Mouse (Mus musculus) embryonic facial prominence, embryonic 10.5 days (tissue): Measurements from ENCODE around the gene Mpnd. TPM values are rescaled to one million over a fixed set of nuclear protein-coding genes. Genes with fewer than 3 reads are reported as not detected.

Experiments used
- DNase-seq: peaks from one replicate; pipeline ENCODE4 v3.0.0-alpha.2; 2017; ENCODE audit warnings: low spot score
- H3K27ac ChIP-seq: fragments of 300-500 bp; sonication (generic); replicated peaks from 2 replicates; pipeline ENCODE4 v1.5.1; 2016; ENCODE audit warnings: mild to moderate bottlenecking
- H3K27me3 ChIP-seq: fragments of 300-500 bp; sonication (generic); replicated peaks from 2 replicates; pipeline ENCODE4 v1.6.1; 2016; ENCODE audit warnings: low read depth, mild to moderate bottlenecking; ENCODE audit not compliant: poor library complexity, severe bottlenecking
- H3K36me3 ChIP-seq: fragments of 300-500 bp; sonication (generic); replicated peaks from 2 replicates; pipeline ENCODE4 v1.6.1; 2016; ENCODE audit warnings: mild to moderate bottlenecking, moderate library complexity
- H3K4me1 ChIP-seq: fragments of 300-500 bp; sonication (generic); 2 replicates; pipeline ENCODE4 v1.6.1; 2016
- H3K4me3 ChIP-seq: fragments of 300-500 bp; sonication (generic); 2 replicates; pipeline ENCODE4 v1.5.1; 2016; ENCODE audit warnings: mild to moderate bottlenecking, moderate library complexity
- H3K9me3 ChIP-seq: fragments of 300-500 bp; sonication (generic); 2 replicates; pipeline ENCODE4 v1.6.1; 2016; ENCODE audit warnings: mild to moderate bottlenecking
- WGBS: fragments of 180-500 bp; shearing (Covaris S2); methylation state at CpG from one replicate; pipeline ENCODE4 v1.1.7; 2016; 5-methylcytosine and 5-hydroxymethylcytosine counted together
- polyA plus RNA-seq: library from polyadenylated mRNA; unstranded; fragments of >200 nt; fragmentation: Nextera tagmentation; extraction: Ambion mirVana; gene quantifications from 2 replicates; pipeline ENCODE4 v1.2.1, GENCODE M21; 2016

Gene Mpnd
- 126 and 135 TPM in 2 replicates for polyA plus RNA-seq

DNA sequence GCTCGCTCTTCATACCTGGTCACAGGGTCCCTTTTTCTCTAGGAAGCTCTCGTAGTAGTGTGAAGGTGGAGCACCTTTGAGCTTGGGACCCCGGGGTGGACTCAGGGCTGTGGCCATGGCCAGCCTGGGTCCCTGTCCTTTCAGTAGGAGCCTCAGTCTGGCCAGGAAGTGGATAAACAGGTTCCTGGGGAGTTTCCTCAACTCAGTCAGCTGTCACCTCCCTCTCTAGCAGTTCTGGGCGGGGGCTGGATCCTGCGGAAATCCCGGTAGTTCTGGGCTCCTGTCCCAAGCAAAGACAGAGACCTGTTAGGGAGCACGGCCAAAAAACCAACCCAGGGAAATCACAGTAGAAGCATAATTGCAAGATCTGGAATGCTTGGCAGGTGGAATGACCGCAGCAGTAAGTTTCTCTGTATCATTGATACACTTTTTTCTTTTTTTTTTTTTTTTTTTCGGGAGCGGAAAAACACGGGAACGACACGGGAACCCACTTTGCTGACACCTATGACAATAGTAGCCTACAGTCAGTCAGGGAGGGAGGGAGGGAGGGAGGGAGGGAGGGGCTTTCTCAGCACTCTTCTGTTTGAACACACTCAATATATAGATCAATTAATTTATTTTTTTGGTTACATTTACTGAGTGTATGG, at the start of gene Mpnd, which contains the start of gene Stap2:
Gene Mpnd, plus strand, starts transcription at position 297 of the 647 bp plus-strand sequence.
Gene Stap2, minus strand, starts transcription at position 170 of the 647 bp plus-strand sequence.
- Histone ChIP-seq H3K4me1 (peaks cover 33% of the 10 kb centered on the region), H3K27me3 (peaks cover 24% of the 10 kb centered on the region), H3K36me3 (no peaks in the 10 kb centered on the region), H3K27ac (no peak within 1 kb of the TSS), H3K4me3 (0 out of 2 replicates have a peak within 1 kb of the TSS, but pooled peaks have one; percentile 0), H3K9me3 (no peaks in the 10 kb centered on the region)
- WGBS: 46% methylated on average over 13 of the region's 13 CpGs
- peak; percentile 65 for DNase-seq

DNA sequence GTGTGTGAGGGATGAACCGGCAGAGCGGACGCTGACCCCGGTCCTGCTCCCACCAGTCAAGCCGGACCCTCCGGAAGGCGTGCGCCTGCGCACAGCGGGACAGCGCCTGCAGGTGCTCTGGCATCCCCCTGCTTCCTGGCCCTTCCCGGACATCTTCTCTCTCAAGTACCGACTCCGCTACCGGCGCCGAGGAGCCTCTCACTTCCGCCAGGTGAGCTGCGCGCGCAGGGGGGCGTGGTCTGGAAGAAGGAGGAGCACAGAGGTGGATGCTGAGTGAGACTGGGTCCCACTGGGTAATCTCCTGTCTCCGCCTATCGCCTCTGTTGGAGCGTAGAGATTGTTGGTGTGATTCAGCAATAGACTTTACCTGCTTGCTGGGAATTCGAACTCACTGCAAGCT, 49.4 kb upstream of the Mpnd start:
- H3K27ac ChIP-seq: 0 out of 2 replicates have a peak overlapping the region, but pooled peaks have one; percentile 58
- DNase-seq: peak; percentile 89

DNA sequence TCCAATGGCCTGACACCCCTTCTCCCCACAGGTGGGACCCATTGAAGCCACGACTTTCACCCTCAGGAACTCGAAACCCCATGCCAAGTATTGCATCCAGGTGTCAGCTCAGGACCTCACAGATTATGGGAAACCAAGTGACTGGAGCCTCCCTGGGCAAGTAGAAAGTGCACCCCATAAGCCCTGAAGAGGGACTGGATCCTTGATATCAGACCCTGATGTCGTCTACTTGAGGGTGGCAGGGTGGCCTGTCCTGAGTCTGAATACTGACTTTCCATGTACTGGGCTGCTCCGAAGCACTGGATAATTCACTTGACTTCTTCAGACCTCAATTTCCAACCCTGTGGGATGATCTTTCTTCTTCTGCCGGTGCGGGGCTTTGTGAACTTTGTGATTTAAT, 48.9 kb upstream of the Mpnd start:
- H3K36me3 ChIP-seq: peaks cover 12% of the 10 kb centered on the region
- 40% methylated on average over 6 of the region's 6 CpGs for WGBS
- DNase-seq: no peak
- 0 out of 2 replicates have a peak overlapping the region, but pooled peaks have one; percentile 58 for H3K27ac ChIP-seq
- H3K4me3 ChIP-seq: peak overlapping the region; percentile 67
- peaks cover 25% of the 10 kb centered on the region for H3K27me3 ChIP-seq
- H3K9me3 ChIP-seq: no peaks in the 10 kb centered on the region
- H3K4me1 ChIP-seq: peaks cover 33% of the 10 kb centered on the region

More for the DNA sequence above, 49.4 kb upstream of the Mpnd start:
- peaks cover 25% of the 10 kb centered on the region for H3K27me3 ChIP-seq
- peaks cover 33% of the 10 kb centered on the region for H3K4me1 ChIP-seq
- peak overlapping the region; percentile 67 for H3K4me3 ChIP-seq
- H3K36me3 ChIP-seq: peaks cover 7% of the 10 kb centered on the region
- no peaks in the 10 kb centered on the region for H3K9me3 ChIP-seq
- WGBS: 1% methylated on average over 26 of the region's 26 CpGs

DNA sequence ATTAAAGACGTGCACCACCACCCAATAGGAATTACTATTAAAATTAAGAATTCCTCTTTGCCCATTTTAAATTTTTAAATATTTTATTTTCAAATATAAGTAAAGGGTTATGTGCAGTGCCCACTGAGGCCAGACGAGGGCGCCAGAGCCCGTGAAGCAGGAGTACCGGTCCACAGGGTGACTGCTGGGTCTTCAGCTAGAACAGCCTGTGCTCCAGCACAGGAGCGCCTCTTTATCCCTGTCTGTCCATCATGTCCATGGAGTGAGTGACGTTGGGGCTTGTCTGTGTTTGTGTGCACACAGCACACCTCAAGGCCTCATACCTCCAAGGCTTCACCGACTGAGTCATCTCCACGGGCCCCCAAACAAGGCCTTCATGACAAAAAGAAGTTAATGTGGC, 48.3 kb upstream of the Mpnd start:
- peak overlapping the region; percentile 49; the same call in 1 of the 2 replicates for H3K27ac ChIP-seq

DNA sequence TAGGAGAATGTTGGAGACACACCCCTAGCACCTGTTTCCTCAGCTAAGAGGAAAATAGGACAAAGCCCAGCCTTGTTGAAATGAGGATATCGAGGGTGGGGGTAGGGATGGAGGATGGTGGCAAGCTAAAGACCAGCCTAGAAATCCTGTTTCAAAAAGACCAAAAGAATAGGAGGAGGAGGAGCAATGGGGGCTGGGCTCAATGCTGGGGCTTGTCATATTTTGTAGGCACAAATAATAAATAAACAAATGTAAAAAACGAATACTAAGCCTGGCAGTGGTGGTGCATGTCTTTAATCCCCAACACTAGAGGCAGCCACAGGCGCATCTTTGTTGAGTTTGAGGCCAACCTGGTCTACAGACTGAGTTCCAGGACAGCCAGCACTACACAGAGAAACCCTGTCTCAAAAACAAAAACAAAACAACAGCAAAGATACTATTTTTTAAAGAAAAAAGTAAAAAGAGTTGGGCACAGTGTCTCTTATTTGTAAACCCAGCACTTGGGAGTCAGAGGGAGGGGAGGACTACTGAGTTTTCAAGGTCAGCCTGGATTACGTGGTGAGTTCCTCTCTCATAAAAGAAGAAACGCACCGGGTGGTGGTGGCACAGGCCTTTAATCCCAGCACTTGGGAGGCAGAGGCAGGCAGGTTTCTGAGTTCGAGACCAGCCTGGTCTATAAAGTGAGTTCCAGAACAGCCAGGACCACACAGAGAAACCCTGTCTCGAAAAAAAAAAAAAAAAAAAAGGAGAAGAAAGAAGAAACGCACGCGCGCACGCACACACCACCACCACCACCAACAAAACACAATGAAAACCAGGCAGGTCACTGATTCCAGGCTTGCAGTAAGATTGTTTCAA, 47.6 kb upstream of the Mpnd start:
- 82% methylated on average over 13 of the region's 13 CpGs for WGBS

More for the DNA sequence above, 48.3 kb upstream of the Mpnd start:
- peak overlapping the region; percentile 67 for H3K4me3 ChIP-seq
- H3K27me3 ChIP-seq: peaks cover 25% of the 10 kb centered on the region
- peak; percentile 81 for DNase-seq
- H3K9me3 ChIP-seq: no peaks in the 10 kb centered on the region
- peaks cover 18% of the 10 kb centered on the region for H3K36me3 ChIP-seq
- WGBS: 15% methylated on average over 9 of the region's 9 CpGs
- H3K4me1 ChIP-seq: peaks cover 33% of the 10 kb centered on the region

DNA sequence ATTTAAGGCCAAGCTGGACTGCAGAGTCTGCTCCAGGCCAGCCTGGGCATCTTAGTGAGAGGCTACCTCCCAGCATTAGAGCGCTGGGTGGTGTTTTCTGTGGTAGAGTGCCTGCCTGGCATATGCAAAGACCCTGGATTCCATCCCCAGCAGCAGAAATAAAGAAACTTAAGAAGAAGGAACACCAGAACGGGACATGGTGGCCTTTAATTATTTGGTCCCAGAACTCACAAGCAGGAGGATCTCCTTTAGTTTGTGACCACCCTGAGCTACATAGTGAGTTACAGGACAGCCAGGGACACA, 47.0 kb upstream of the Mpnd start:
- H3K9me3 ChIP-seq: no peaks in the 10 kb centered on the region
- WGBS: 29% methylated on average over 2 of the region's 2 CpGs
- H3K36me3 ChIP-seq: peaks cover 29% of the 10 kb centered on the region
- H3K27ac ChIP-seq: peak overlapping the region; percentile 92
- peaks cover 33% of the 10 kb centered on the region for H3K4me1 ChIP-seq
- peaks cover 20% of the 10 kb centered on the region for H3K27me3 ChIP-seq
- H3K4me3 ChIP-seq: peak overlapping the region; percentile 65
- DNase-seq: no peak

More for the DNA sequence above, 47.6 kb upstream of the Mpnd start:
- peaks cover 20% of the 10 kb centered on the region for H3K27me3 ChIP-seq
- H3K27ac ChIP-seq: peak overlapping the region; percentile 92
- peaks cover 33% of the 10 kb centered on the region for H3K4me1 ChIP-seq
- peak overlapping the region; percentile 67 for H3K4me3 ChIP-seq
- no peak for DNase-seq
- no peaks in the 10 kb centered on the region for H3K9me3 ChIP-seq
- peaks cover 23% of the 10 kb centered on the region for H3K36me3 ChIP-seq

DNA sequence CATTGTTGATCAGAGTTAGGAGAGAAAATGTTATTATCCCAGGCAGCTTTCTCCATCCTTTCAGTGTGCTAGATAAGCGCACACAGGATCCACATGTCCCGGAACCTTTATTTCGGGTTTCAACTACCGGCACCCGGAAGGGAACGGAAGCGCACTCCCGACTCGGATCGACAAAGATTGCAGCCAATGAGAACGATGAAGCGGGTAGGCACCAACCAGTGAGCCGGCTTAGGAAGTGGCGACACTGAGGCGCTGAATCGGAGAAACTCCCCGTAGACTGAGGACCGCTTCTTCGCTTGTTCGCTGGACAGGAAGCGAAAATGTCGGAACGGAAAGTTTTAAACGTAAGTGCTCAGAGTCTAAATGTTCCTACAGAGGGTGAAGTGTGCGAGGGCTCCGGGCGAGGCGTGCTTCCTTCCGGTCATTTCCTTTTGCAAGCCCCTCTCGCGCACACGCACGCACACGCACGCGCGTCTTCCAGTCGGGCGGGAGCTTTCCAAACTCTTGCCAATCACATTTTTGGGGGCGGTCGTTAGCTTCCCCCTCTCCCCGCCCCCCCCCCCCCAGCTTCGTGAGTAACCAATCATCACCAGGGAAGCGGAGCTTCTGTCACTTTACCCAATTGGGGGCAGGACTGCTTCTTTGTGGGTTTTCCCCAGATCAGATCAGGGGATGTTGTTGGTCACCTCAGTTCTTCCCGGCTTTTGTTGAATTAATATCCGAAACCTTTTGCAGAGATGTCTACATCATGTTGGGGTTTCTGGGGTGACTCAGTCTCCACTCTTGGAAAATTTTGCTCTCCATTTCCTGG, 46.4 kb upstream of the Mpnd start, which contains the start of gene Yju2:
Gene Yju2, plus strand, starts transcription at position 182 of the 811 bp plus-strand sequence.
- no peaks in the 10 kb centered on the region for H3K9me3 ChIP-seq
- H3K4me3 ChIP-seq: peak within 1 kb of the TSS; percentile 65
- peak; percentile 95 for DNase-seq
- H3K27me3 ChIP-seq: peaks cover 16% of the 10 kb centered on the region
- peaks cover 35% of the 10 kb centered on the region for H3K36me3 ChIP-seq
- WGBS: under 1% methylated on average over 46 of the region's 46 CpGs
- peak within 1 kb of the TSS; percentile 92 for H3K27ac ChIP-seq
- H3K4me1 ChIP-seq: peaks cover 33% of the 10 kb centered on the region

DNA sequence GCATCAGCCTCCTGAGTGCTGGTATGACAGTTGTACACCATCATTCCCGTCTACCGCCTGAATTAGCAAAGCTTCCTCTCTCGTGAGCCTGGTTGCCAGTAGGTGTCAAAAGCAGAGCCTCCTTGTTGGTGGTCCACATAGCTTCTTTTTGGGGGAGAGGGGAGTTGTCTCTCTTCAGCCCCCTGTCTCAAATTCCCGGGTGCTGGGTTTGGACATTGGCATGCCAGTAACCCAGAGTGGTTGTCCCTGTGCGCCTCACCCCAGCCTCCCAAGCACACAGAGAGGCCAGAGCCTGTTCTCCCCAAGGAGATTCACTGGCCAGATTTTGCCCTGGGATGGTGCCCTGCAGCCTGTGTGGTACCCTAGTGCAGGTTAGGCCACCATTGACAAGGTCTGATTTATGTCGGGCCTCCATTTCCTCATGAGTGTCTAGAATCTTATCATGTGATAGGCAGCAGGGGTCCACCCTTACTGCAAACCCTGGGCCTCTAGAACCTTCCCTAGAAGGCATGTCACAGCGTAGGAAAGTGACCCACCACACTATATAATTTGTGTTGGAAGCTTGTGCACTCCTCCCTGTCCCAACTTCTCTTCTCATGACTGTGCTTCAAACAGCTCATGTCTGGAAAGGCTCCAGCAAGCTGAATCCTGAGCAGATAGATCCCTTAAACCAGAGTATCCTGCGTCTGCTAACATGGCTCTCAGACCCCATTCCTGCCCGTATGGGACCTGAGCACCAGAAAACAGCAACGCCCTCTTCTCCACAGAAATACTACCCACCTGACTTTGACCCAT, 45.4 kb upstream of the Mpnd start:
- DNase-seq: no peak
- peaks cover 6% of the 10 kb centered on the region for H3K27me3 ChIP-seq
- no peaks in the 10 kb centered on the region for H3K9me3 ChIP-seq
- H3K4me1 ChIP-seq: peaks cover 33% of the 10 kb centered on the region
- peak overlapping the region; percentile 92 for H3K27ac ChIP-seq
- H3K4me3 ChIP-seq: peak overlapping the region; percentile 65
- H3K36me3 ChIP-seq: peaks cover 45% of the 10 kb centered on the region
- WGBS: 79% methylated on average over 10 of the region's 10 CpGs

DNA sequence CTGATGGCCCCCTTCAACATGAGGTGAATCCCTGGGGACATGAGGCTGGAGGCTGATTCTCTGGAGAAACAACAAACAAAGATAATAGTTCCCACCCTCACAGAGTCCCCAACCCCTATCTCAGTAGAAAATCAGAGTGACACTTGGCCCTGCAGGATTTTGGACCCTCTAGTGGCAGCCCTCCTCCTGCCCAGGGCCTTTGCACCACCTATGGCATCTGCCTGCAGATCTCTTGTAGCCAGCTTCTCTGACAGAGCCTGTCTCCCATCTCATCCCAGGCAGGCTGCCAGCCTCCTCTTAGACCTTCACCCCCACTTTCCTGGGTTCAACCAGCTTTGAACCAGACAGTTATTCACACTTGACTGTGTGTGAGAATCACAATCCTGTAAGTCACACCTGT, 44.7 kb upstream of the Mpnd start:
- Histone ChIP-seq H3K4me1 (peaks cover 32% of the 10 kb centered on the region), H3K27ac (no peak overlapping the region), H3K36me3 (peaks cover 51% of the 10 kb centered on the region), H3K9me3 (no peaks in the 10 kb centered on the region), H3K27me3 (no peaks in the 10 kb centered on the region), H3K4me3 (no peak overlapping the region)
- DNase-seq: no peak

DNA sequence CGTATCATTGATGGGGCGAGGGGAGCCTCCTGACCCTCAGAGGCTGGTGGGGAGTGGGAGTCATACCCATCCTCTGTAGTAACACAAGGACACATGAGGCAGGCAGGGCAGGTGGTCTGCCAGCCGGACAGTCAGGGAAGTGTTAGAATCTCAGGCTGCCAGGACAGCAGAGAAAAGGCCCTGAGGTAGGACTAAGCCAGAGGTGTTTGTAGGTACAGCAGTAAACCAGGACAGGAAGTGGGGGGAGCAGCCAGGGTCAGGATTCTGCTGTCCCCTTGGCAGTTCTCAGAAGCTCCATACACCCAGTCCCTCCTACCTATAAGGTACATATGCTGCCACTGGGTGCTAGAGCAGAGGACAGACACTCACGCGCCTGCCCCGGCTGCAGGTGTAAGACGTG, 43.9 kb upstream of the Mpnd start:
- WGBS: 96% methylated on average over 7 of the region's 7 CpGs
- peaks cover 59% of the 10 kb centered on the region for H3K36me3 ChIP-seq
- H3K4me3 ChIP-seq: no peak overlapping the region
- no peaks in the 10 kb centered on the region for H3K27me3 ChIP-seq
- DNase-seq: no peak
- peaks cover 24% of the 10 kb centered on the region for H3K4me1 ChIP-seq
- no peaks in the 10 kb centered on the region for H3K9me3 ChIP-seq
- H3K27ac ChIP-seq: no peak overlapping the region

DNA sequence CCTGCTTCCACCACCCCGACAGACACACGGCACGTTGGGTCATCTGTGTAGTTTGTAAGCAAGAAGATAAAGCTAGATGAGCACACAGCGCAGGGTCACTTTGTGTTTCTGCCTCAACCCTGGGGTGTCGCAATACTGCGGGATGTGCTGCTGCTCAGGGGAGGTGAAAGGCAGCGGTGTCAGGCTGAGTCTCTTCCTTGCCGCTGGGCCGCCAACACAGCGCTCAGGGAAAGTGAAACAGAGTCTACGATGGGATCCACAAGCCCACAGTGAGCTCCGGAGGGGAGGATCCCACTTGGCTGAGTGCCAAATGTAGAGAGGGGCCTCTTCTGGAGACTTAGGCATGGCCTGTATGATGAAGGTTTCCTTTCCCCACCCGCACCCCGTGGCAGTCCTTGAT, 42.3 kb upstream of the Mpnd start:
- 88% methylated on average over 14 of the region's 14 CpGs for WGBS
- H3K27ac ChIP-seq: no peak overlapping the region
- DNase-seq: peak; percentile 8
- H3K4me3 ChIP-seq: 0 out of 2 replicates have a peak overlapping the region, but pooled peaks have one; percentile 2
- peaks cover 19% of the 10 kb centered on the region for H3K4me1 ChIP-seq
- H3K9me3 ChIP-seq: no peaks in the 10 kb centered on the region
- H3K36me3 ChIP-seq: peaks cover 75% of the 10 kb centered on the region
- H3K27me3 ChIP-seq: no peaks in the 10 kb centered on the region
